Mouse (Mus musculus) MEL (cell line): ENCODE measurements around the gene Tmem205. TPM values are rescaled to one million over a fixed set of nuclear protein-coding genes. Genes with fewer than 3 reads are reported as not detected.

Experiments used
- DNase-seq: peaks from one replicate; pipeline ENCODE4 v3.0.0; 2011; ENCODE audit warnings: low read depth, low spot score
- H3K27ac ChIP-seq: 2 replicates; pipeline ENCODE4 v1.5.1; 2012; ENCODE audit warnings: low read depth, mild to moderate bottlenecking, control low read depth, low read length, moderate library complexity; ENCODE audit not compliant: control insufficient read depth
- H3K27me3 ChIP-seq, 2 experiments: fragments of 150-350 bp in 1 of 2; sonication (generic) in 1 of 2; 2 replicates each; pipeline ENCODE4 v1.6.1; 2012; ENCODE audit warnings: low read length in 2 of 2, mild to moderate bottlenecking in 2 of 2, improper control_type of control experiment in 1 of 2, moderate library complexity in 1 of 2; ENCODE audit not compliant: insufficient read depth in 2 of 2, control insufficient read depth in 1 of 2
- H3K36me3 ChIP-seq, 2 experiments: 2 replicates each; pipeline ENCODE4 v1.6.1; 2012 to 2014; ENCODE audit warnings: low read length in 2 of 2, improper control_type of control experiment in 1 of 2, inconsistent platforms in 1 of 2, mild to moderate bottlenecking in 1 of 2; ENCODE audit not compliant: insufficient read depth in 2 of 2, control insufficient read depth in 1 of 2
- H3K4me1 ChIP-seq, 2 experiments: fragments of 150-350 bp in 1 of 2; sonication (generic) in 1 of 2; 2 replicates each; pipeline ENCODE4 v1.6.1; 2012; ENCODE audit warnings: low read length in 2 of 2, improper control_type of control experiment in 1 of 2, mild to moderate bottlenecking in 1 of 2; ENCODE audit not compliant: insufficient read depth in 2 of 2, control insufficient read depth in 1 of 2
- H3K4me3 ChIP-seq, 2 experiments: fragments of 150-350 bp in 1 of 2; sonication (generic) in 1 of 2; 2 replicates each; pipeline ENCODE4 v1.5.1; 2012; ENCODE audit warnings: low read depth in 2 of 2, low read length in 2 of 2, mild to moderate bottlenecking in 2 of 2, moderate library complexity in 2 of 2, control low read depth in 1 of 2, improper control_type of control experiment in 1 of 2; ENCODE audit not compliant: control insufficient read depth in 1 of 2, insufficient read depth in 1 of 2
- H3K79me2 ChIP-seq: 2 replicates; pipeline ENCODE4 v1.6.1; 2012; ENCODE audit warnings: mild to moderate bottlenecking, low read length, moderate library complexity; ENCODE audit not compliant: control insufficient read depth, poor library complexity, insufficient read depth
- H3K9ac ChIP-seq: 2 replicates; pipeline ENCODE4 v1.6.1; 2012; ENCODE audit warnings: low read depth, mild to moderate bottlenecking, control low read depth, low read length, moderate library complexity; ENCODE audit not compliant: control insufficient read depth, poor library complexity, severe bottlenecking
- H3K9me3 ChIP-seq: fragments of 150-350 bp; sonication (generic); replicated peaks from 2 replicates; pipeline ENCODE4 v1.6.1; 2012; ENCODE audit warnings: mild to moderate bottlenecking, low read length, improper control_type of control experiment, moderate library complexity; ENCODE audit not compliant: insufficient read depth
- CHD1 ChIP-seq: IDR thresholded peaks from 2 replicates; pipeline ENCODE4 v1.6.1; 2012; ENCODE audit warnings: low read depth, mild to moderate bottlenecking, inconsistent platforms, low read length, improper control_type of control experiment
- CHD2 ChIP-seq: IDR thresholded peaks from 2 replicates; pipeline ENCODE4 v1.6.1; 2011; ENCODE audit warnings: low read length, improper control_type of control experiment
- CTCF ChIP-seq, 3 experiments: IDR thresholded peaks in 2 of 3; conservative IDR thresholded peaks in 1 of 3; 2 replicates each; pipeline ENCODE4 v1.5.1; 2011 to 2012; ENCODE audit warnings: low read length in 3 of 3, low read depth in 2 of 3, mild to moderate bottlenecking in 2 of 3, improper control_type of control experiment in 1 of 3, inconsistent platforms in 1 of 3, mixed read lengths in 1 of 3, moderate library complexity in 1 of 3; ENCODE audit not compliant: control insufficient read depth in 1 of 3, insufficient read depth in 1 of 3, poor library complexity in 1 of 3, severe bottlenecking in 1 of 3
- ELF1 ChIP-seq: IDR thresholded peaks from 2 replicates; pipeline ENCODE4 v1.6.1; 2014; ENCODE audit warnings: low read depth, mild to moderate bottlenecking, inconsistent platforms, low read length, improper control_type of control experiment, moderate library complexity
- EP300 ChIP-seq, 2 experiments: IDR thresholded peaks; 2 replicates each; pipeline ENCODE4 v1.6.1; 2011; ENCODE audit warnings: improper control_type of control experiment in 2 of 2, low read length in 2 of 2, low read depth in 1 of 2, mild to moderate bottlenecking in 1 of 2
- GABPA ChIP-seq: IDR thresholded peaks from 2 replicates; pipeline ENCODE4 v1.6.1; 2012; ENCODE audit warnings: low read depth, mild to moderate bottlenecking, inconsistent platforms, low read length, improper control_type of control experiment, moderate library complexity
- GATA1 ChIP-seq: IDR thresholded peaks from 2 replicates; pipeline ENCODE4 v1.6.1; 2011; ENCODE audit warnings: low read depth, low read length, improper control_type of control experiment
- MAFK ChIP-seq: IDR thresholded peaks from 2 replicates; pipeline ENCODE4 v1.6.1; 2011; ENCODE audit warnings: low read depth, mild to moderate bottlenecking, low read length, improper control_type of control experiment, borderline replicate concordance
- MYB ChIP-seq: IDR thresholded peaks from 2 replicates; pipeline ENCODE4 v1.6.1; 2011; ENCODE audit warnings: mild to moderate bottlenecking, low read depth, low read length, improper control_type of control experiment
- NELFE ChIP-seq: IDR thresholded peaks from 2 replicates; pipeline ENCODE4 v1.6.1; 2011; ENCODE audit warnings: low read depth, low read length, improper control_type of control experiment
- POLR2A ChIP-seq, 2 experiments: IDR thresholded peaks; 2 replicates each; pipeline ENCODE4 v1.6.1; 2011 to 2012; ENCODE audit warnings: low read length in 2 of 2, mild to moderate bottlenecking in 2 of 2, control low read depth in 1 of 2, improper control_type of control experiment in 1 of 2, low read depth in 1 of 2, moderate library complexity in 1 of 2; ENCODE audit not compliant: control insufficient read depth in 1 of 2, insufficient read depth in 1 of 2, poor library complexity in 1 of 2
- POLR2AphosphoS2 ChIP-seq: IDR thresholded peaks from 2 replicates; pipeline ENCODE4 v1.6.1; 2011; ENCODE audit warnings: low read length, improper control_type of control experiment
- POLR2AphosphoS5 ChIP-seq: IDR thresholded peaks from 2 replicates; pipeline ENCODE4 v1.6.1; 2012; ENCODE audit warnings: low read depth, borderline replicate concordance, mild to moderate bottlenecking, inconsistent platforms, low read length, moderate library complexity, mixed read lengths
- RAD21 ChIP-seq: IDR thresholded peaks from 2 replicates; pipeline ENCODE4 v1.6.1; 2011; ENCODE audit warnings: mild to moderate bottlenecking, low read depth, low read length, improper control_type of control experiment
- RCOR1 ChIP-seq: IDR thresholded peaks from 2 replicates; pipeline ENCODE4 v1.6.1; 2012; ENCODE audit warnings: low read depth, mild to moderate bottlenecking, inconsistent platforms, low read length, improper control_type of control experiment
- SIN3A ChIP-seq: IDR thresholded peaks from 2 replicates; pipeline ENCODE4 v1.6.1; 2012; ENCODE audit warnings: low read length, improper control_type of control experiment, inconsistent platforms
- SMC3 ChIP-seq: IDR thresholded peaks from 2 replicates; pipeline ENCODE4 v1.6.1; 2011; ENCODE audit warnings: low read depth, low read length, improper control_type of control experiment
- TAL1 ChIP-seq: IDR thresholded peaks from 2 replicates; pipeline ENCODE4 v1.6.1; 2012; ENCODE audit warnings: mild to moderate bottlenecking, inconsistent platforms, low read length, moderate library complexity, mixed read lengths
- TBP ChIP-seq: IDR thresholded peaks from 2 replicates; pipeline ENCODE4 v1.8.0; 2011; ENCODE audit warnings: low read depth, low read length, improper control_type of control experiment
- USF2 ChIP-seq, 2 experiments: IDR thresholded peaks; 2 replicates each; pipeline ENCODE4 v1.6.1; 2011 to 2012; ENCODE audit warnings: improper control_type of control experiment in 2 of 2, low read length in 2 of 2, borderline replicate concordance in 1 of 2, inconsistent platforms in 1 of 2, low read depth in 1 of 2, mild to moderate bottlenecking in 1 of 2; ENCODE audit not compliant: insufficient read depth in 1 of 2
- ZC3H11A ChIP-seq: IDR thresholded peaks from 2 replicates; pipeline ENCODE4 v1.6.1; 2012; ENCODE audit warnings: low read depth, mild to moderate bottlenecking, inconsistent platforms, low read length, improper control_type of control experiment
- polyA plus RNA-seq, 2 experiments: library from polyadenylated mRNA; stranded (reverse) in 1 of 2; unstranded in 1 of 2; fragments of >175 nt in 1 of 2; fragments of >200 nt in 1 of 2; gene quantifications; 2 replicates each; pipeline versions ENCODE4 v1.2.1 to v1.2.4; 2012; ENCODE audit warnings: low replicate concordance in 2 of 2, low read depth in 1 of 2; ENCODE audit not compliant: insufficient read length in 2 of 2, insufficient read depth in 1 of 2, missing spikeins in 1 of 2
- total RNA-seq: library from RNA; depleted of rRNA; stranded (reverse); fragments of 300-350 nt; gene quantifications from 2 replicates; pipeline ENCODE4 v1.2.3, GENCODE M21; 2012

Gene Tmem205
- total and polyA plus RNA-seq, 3 experiments = 114 to 118 TPM; not detected in 1

GRCm38 (mm10) chr9:21960558-21961208 is 33.3 kb upstream of the Tmem205 start:
- DNase-seq = peak; percentile 59
- no peaks in the 10 kb centered on the region for H3K9me3 ChIP-seq
- H3K9ac ChIP-seq = peak overlapping the region; percentile 77
- peaks cover 15 to 40% of the 10 kb centered on the region in 2 experiments for H3K4me1 ChIP-seq
- TF ChIP-seq TAL1 = no peak
- peak; percentile 97 for TF ChIP-seq GATA1
- H3K79me2 ChIP-seq = peaks cover 41% of the 10 kb centered on the region
- H3K36me3 ChIP-seq = peaks cover 14 to 32% of the 10 kb centered on the region in 2 experiments
- no peaks in the 10 kb centered on the region for H3K27me3 ChIP-seq
- peak overlapping the region; percentile 91 for H3K27ac ChIP-seq
- H3K4me3 ChIP-seq = peak overlapping the region; percentile 75 to 77

- Histone ChIP-seq H3K4me1 (peaks cover 15 to 40% of the 10 kb centered on the region in 2 experiments), H3K9me3 (no peaks in the 10 kb centered on the region), H3K4me3 (no peak overlapping the region; a peak in 1 of 4 replicates), H3K36me3 (peaks cover 14 to 32% of the 10 kb centered on the region in 2 experiments), H3K9ac (peak overlapping the region; percentile 77), H3K27ac (peak overlapping the region; percentile 91; the same call in 1 of the 2 replicates), H3K27me3 (no peaks in the 10 kb centered on the region), H3K79me2 (peaks cover 42% of the 10 kb centered on the region)
- no peak for DNase-seq
- no peak for TF ChIP-seq ZC3H11A
- no peak for TF ChIP-seq POLR2A (IDR thresholded peaks at IDR 0.05; ENCODE audit: control insufficient read depth in 1 of 2, insufficient read depth in 1 of 2, low read depth in 1 of 2, low read length in 2 of 2, poor library complexity in 1 of 2)
- TF ChIP-seq ELF1 = no peak
- no peak for TF ChIP-seq MYB
- no peak for TF ChIP-seq CHD1
- no peak for TF ChIP-seq CTCF (IDR thresholded peaks at IDR 0.05 in 2 of 3, conservative IDR thresholded peaks at IDR 0.05 in 1 of 3; ENCODE audit: control insufficient read depth in 1 of 3, insufficient read depth in 1 of 3, low read depth in 2 of 3, low read length in 3 of 3, poor library complexity in 1 of 3, severe bottlenecking in 1 of 3)
- TF ChIP-seq POLR2AphosphoS5 = no peak
- no peak for TF ChIP-seq MAFK
- TF ChIP-seq USF2 (IDR thresholded peaks at IDR 0.05; ENCODE audit: borderline replicate concordance in 1 of 2, insufficient read depth in 1 of 2, low read depth in 1 of 2, low read length in 2 of 2) = no peak
- TF ChIP-seq CHD2 = no peak
- TF ChIP-seq RAD21 = no peak
- no peak for TF ChIP-seq GABPA
- no peak for TF ChIP-seq NELFE
- TF ChIP-seq TBP = no peak
- TF ChIP-seq SIN3A = no peak
- TF ChIP-seq EP300 (IDR thresholded peaks at IDR 0.05; ENCODE audit: low read depth in 1 of 2, low read length in 2 of 2) = no peak
- TF ChIP-seq POLR2AphosphoS2 = no peak
- TF ChIP-seq SMC3 = no peak
- TF ChIP-seq RCOR1 = no peak
Observed at GRCm38 (mm10) chr9:21960135-21960534, 32.8 kb upstream of the Tmem205 start.
